Mouse (Mus musculus) small intestine, adult 2 months (tissue): ENCODE data around the gene Tma7.

ENCODE experiments used
- CTCF ChIP-seq: fragments of 200-500 bp; IDR thresholded peaks from 2 replicates; pipeline ENCODE4 v1.5.1; 2012; ENCODE audit warnings: low read depth, mild to moderate bottlenecking, control low read depth, inconsistent platforms, low read length, moderate library complexity, mixed read lengths; ENCODE audit not compliant: insufficient replicate concordance, insufficient read length; ENCODE audit errors: extremely low read depth
- POLR2A ChIP-seq: fragments of 200-500 bp; IDR thresholded peaks from 2 replicates; pipeline ENCODE4 v1.6.1; 2012; ENCODE audit warnings: low read depth, mild to moderate bottlenecking, control low read depth, inconsistent platforms, low read length, moderate library complexity

DNA sequence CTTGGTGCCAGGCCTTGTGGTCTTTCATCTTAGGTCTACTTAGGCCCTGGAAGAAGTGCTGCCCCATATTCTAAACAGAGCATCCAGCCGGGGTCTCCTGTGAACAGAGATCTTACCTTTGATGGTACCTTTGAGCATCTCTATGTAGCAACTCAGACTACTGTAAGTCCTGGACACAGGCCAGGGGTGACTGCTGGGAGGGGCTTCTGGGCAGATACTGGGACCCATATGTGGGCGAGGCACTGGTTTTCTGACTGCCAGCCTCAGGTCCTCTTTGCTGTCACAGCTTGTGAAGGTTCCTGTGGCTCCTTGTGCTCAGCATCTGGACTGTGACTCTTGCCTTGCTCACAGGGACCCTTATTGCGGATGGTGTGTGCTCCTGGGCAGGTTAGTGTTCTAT is 20.2 kb upstream of the Tma7 start:
- TF ChIP-seq POLR2A: no peak
- no peak for TF ChIP-seq CTCF
